Mouse (Mus musculus) spleen, adult 2 months (tissue): ENCODE measurements around the gene Lhx3. TPM values are rescaled to one million over a fixed set of nuclear protein-coding genes. Genes with fewer than 3 reads are reported as not detected.

Source experiments
- DNase-seq, 2 experiments: peaks; one replicate each; pipeline versions ENCODE4 v3.0.0 to v3.0.0-alpha.2; 2012 to 2021; ENCODE audit warnings: low spot score in 2 of 2, low read depth in 1 of 2
- H3K27ac ChIP-seq: fragments of 200-500 bp; 2 replicates; pipeline ENCODE4 v1.5.1; 2012; ENCODE audit warnings: low read length, inconsistent platforms; ENCODE audit not compliant: insufficient read depth
- H3K27me3 ChIP-seq: fragments of 200-500 bp; 2 replicates; pipeline ENCODE4 v1.6.1; 2012; ENCODE audit warnings: mild to moderate bottlenecking, moderate library complexity, low read length, inconsistent platforms; ENCODE audit not compliant: control insufficient read depth, insufficient read depth
- H3K36me3 ChIP-seq: fragments of 200-500 bp; 2 replicates; pipeline ENCODE4 v1.6.1; 2012; ENCODE audit warnings: mild to moderate bottlenecking, low read length, inconsistent platforms; ENCODE audit not compliant: control insufficient read depth, insufficient read depth
- H3K4me1 ChIP-seq: fragments of 200-500 bp; 2 replicates; pipeline ENCODE4 v1.6.1; 2011; ENCODE audit warnings: inconsistent platforms; ENCODE audit not compliant: control insufficient read depth, insufficient read depth, insufficient read length
- H3K4me3 ChIP-seq: fragments of 200-500 bp; 2 replicates; pipeline ENCODE4 v1.5.1; 2011; ENCODE audit warnings: mild to moderate bottlenecking, inconsistent platforms; ENCODE audit not compliant: insufficient read depth, insufficient read length; ENCODE audit errors: extremely low read depth
- CTCF ChIP-seq: fragments of 200-500 bp; IDR thresholded peaks from 2 replicates; pipeline ENCODE4 v1.5.1; 2011; ENCODE audit warnings: mild to moderate bottlenecking, inconsistent platforms; ENCODE audit not compliant: insufficient read depth, insufficient read length, insufficient replicate concordance; ENCODE audit errors: extremely low read depth
- POLR2A ChIP-seq: fragments of 200-500 bp; IDR thresholded peaks from 2 replicates; pipeline ENCODE4 v1.6.1; 2011; ENCODE audit warnings: low read depth, low read length, inconsistent platforms
- WGBS: fragments of 180-500 bp; shearing (Covaris S2); methylation state at CpG from one replicate; pipeline ENCODE4 v1.1.7; 2018; 5-methylcytosine and 5-hydroxymethylcytosine counted together
- polyA plus RNA-seq: library from polyadenylated mRNA; depleted of rRNA; stranded (reverse); fragments of >200 nt; gene quantifications from 2 replicates; pipeline ENCODE4 v1.2.3, GENCODE M21; 2012

The Lhx3 gene
- polyA plus RNA-seq, 1 experiment = not detected

GRCm38 (mm10) chr2:26184352-26184751, 23.7 kb downstream of the Lhx3 start:
- TF ChIP-seq POLR2A (no peak), CTCF (no peak)
- Histone ChIP-seq H3K4me3 (no peak overlapping the region), H3K4me1 (peaks cover 3% of the 10 kb centered on the region; the same call in 1 of the 2 replicates), H3K27ac (no peak overlapping the region), H3K36me3 (no peaks in the 10 kb centered on the region), H3K27me3 (no peaks in the 10 kb centered on the region)
- DNase-seq = no peak
- 59% methylated on average over 3 of the region's 3 CpGs for WGBS

DNA sequence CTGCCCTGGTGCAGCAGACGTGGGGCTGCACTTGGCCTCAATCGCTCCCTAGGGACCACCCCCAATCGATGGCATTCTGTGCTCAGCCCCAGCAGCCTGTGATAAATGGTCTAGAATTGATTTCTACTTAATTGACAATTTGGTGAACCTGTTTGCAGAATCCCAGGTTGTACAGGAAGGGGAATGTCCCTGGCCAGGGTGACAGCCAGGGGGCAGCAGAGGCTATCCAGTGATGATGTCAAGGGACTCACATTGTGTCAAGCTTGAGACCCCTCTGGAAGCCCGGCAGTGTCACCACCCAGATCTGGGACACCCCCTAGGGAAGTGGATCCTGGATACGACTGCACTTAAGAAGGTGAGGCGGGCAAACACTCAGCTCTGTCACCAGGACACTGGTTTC, 25.4 kb downstream of the Lhx3 start:
- Histone ChIP-seq H3K27ac (no peak overlapping the region), H3K27me3 (no peaks in the 10 kb centered on the region), H3K4me3 (no peak overlapping the region), H3K36me3 (no peaks in the 10 kb centered on the region), H3K4me1 (no peaks in the 10 kb centered on the region)
- DNase-seq = peak in 1 of 2 experiments; percentile 18
- WGBS = 27% methylated on average over 6 of the region's 6 CpGs
- TF ChIP-seq CTCF (peak; percentile 29; the same call in 1 of the 2 replicates), POLR2A (no peak)

GRCm38 (mm10) chr2:26177189-26177588, 30.9 kb downstream of the Lhx3 start:
- no peak for DNase-seq
- no peaks in the 10 kb centered on the region for H3K27me3 ChIP-seq
- 62% methylated on average over 2 of the region's 2 CpGs for WGBS
- H3K4me3 ChIP-seq = no peak overlapping the region
- no peak for TF ChIP-seq POLR2A
- TF ChIP-seq CTCF = no peak
- no peak overlapping the region for H3K27ac ChIP-seq
- H3K36me3 ChIP-seq = no peaks in the 10 kb centered on the region
- H3K4me1 ChIP-seq = no peaks in the 10 kb centered on the region

DNA sequence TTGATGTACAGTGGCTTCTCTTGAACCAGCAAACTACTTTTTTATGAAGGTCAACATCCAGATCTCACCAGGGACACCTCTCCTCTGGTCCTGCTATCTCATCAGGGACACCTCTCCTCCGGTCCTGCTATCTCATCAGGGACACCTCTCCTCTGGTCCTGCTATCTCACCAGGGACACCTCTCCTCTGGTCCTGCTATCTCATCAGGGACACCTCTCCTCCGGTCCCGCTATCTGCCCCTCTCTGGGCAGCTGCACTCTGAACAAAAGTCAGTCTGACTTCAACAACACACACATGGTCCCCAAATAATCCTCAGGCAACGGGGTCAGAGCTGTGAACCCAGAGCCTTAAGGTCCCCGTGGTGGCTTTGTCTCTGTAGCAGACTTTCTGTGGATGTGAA, 31.4 kb downstream of the Lhx3 start:
- no peaks in the 10 kb centered on the region for H3K27me3 ChIP-seq
- no peak overlapping the region for H3K27ac ChIP-seq
- H3K36me3 ChIP-seq = no peaks in the 10 kb centered on the region
- H3K4me3 ChIP-seq = no peak overlapping the region
- no peak for DNase-seq
- TF ChIP-seq CTCF = no peak
- TF ChIP-seq POLR2A = no peak
- 65% methylated on average over 5 of the region's 5 CpGs for WGBS
- no peaks in the 10 kb centered on the region for H3K4me1 ChIP-seq

DNA sequence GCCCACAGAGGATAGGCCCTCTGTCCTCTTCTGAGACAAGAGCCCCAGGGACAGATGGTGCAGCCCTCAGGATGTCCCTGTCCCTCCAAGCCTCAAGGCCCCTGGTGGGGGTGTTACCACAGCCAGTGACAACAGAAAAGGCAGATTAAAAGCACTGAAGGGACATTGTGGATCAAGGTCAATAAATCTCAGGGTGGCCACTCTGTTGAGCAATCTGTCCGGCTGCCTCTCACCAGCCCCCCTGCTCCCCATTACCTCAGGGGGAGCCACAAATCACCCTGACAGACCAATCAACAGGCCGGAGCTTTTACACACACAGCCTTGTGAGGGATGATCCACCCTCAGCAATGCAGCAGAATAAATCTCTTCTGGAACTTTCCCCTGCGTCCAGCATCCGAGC, 32.9 kb downstream of the Lhx3 start:
- H3K4me1 ChIP-seq = no peaks in the 10 kb centered on the region
- WGBS = 50% methylated on average over 4 of the region's 4 CpGs

GRCm38 (mm10) chr2:26172166-26172565, 35.9 kb downstream of the Lhx3 start:
- no peak for TF ChIP-seq CTCF
- TF ChIP-seq POLR2A = no peak
- no peak overlapping the region for H3K27ac ChIP-seq
- H3K4me1 ChIP-seq = no peaks in the 10 kb centered on the region
- no peak for DNase-seq
- no peaks in the 10 kb centered on the region for H3K36me3 ChIP-seq
- no peak overlapping the region for H3K4me3 ChIP-seq
- H3K27me3 ChIP-seq = no peaks in the 10 kb centered on the region
- 85% methylated on average over 2 of the region's 2 CpGs for WGBS

More for the DNA sequence above, 32.9 kb downstream of the Lhx3 start:
- Histone ChIP-seq H3K27me3 (no peaks in the 10 kb centered on the region), H3K36me3 (no peaks in the 10 kb centered on the region), H3K4me3 (no peak overlapping the region), H3K27ac (no peak overlapping the region)
- no peak for DNase-seq
- no peak for TF ChIP-seq POLR2A
- no peak for TF ChIP-seq CTCF

GRCm38 (mm10) chr2:26170376-26170775, 37.7 kb downstream of the Lhx3 start:
- Histone ChIP-seq H3K4me3 (no peak overlapping the region), H3K27me3 (no peaks in the 10 kb centered on the region), H3K4me1 (no peaks in the 10 kb centered on the region), H3K36me3 (no peaks in the 10 kb centered on the region), H3K27ac (no peak overlapping the region)
- no peak for DNase-seq
- no peak for TF ChIP-seq CTCF
- no peak for TF ChIP-seq POLR2A
- 65% methylated on average over 2 of the region's 2 CpGs for WGBS
